Mouse (Mus musculus): ENCODE data around the gene Leng8.

DNA sequence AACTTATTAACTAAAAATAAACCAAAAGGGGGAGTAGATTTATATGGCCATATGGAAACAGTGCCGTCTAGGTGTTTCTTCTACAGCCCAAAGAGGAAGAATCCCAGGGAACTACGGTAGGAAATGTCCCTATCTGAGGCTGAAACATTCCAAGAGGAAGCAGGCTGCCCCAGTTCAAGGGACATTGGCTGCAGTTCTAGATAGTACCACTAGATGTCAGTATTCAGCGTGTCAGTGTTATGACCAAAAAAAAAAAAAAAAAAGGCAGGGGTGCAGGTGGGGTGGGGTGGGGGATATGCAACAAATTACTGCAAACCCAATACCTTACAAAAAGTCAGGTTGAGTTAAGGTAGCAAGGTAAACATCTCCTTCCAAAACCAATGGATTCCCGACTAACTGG, 33.4 kb upstream of the Leng8 start:
- no peak for TF ChIP-seq POLR2A (IDR thresholded peaks at IDR 0.05; ENCODE audit: low read depth, low read length)
- TF ChIP-seq POLR2AphosphoS2 (IDR thresholded peaks at IDR 0.05; ENCODE audit: low read depth, low read length), result no peak
- no peak for TF ChIP-seq EP300 (IDR thresholded peaks at IDR 0.05; ENCODE audit: low read length)
- no peak for TF ChIP-seq E2F4 (IDR thresholded peaks at IDR 0.05; ENCODE audit: insufficient replicate concordance, low read depth, low read length)
- TF ChIP-seq HCFC1 (IDR thresholded peaks at IDR 0.05; ENCODE audit: low read depth, low read length), result no peak
- TF ChIP-seq CTCF (conservative IDR thresholded peaks at IDR 0.05 in 1 of 2, IDR thresholded peaks at IDR 0.05 in 1 of 2; ENCODE audit: low read depth in 2 of 2, low read length in 2 of 2), result peak; percentile 68 to 77
- TF ChIP-seq KAT2A (IDR thresholded peaks at IDR 0.05; ENCODE audit: insufficient replicate concordance, low read length), result no peak
- no peak for TF ChIP-seq TCF12 (IDR thresholded peaks at IDR 0.05; ENCODE audit: low read depth, low read length)
- no peak for TF ChIP-seq UBTF (IDR thresholded peaks at IDR 0.05; ENCODE audit: low read depth, low read length)
- no peak for TF ChIP-seq MEF2A (IDR thresholded peaks at IDR 0.05; ENCODE audit: borderline replicate concordance, low read depth, low read length)
